In the genomic region with DNA sequence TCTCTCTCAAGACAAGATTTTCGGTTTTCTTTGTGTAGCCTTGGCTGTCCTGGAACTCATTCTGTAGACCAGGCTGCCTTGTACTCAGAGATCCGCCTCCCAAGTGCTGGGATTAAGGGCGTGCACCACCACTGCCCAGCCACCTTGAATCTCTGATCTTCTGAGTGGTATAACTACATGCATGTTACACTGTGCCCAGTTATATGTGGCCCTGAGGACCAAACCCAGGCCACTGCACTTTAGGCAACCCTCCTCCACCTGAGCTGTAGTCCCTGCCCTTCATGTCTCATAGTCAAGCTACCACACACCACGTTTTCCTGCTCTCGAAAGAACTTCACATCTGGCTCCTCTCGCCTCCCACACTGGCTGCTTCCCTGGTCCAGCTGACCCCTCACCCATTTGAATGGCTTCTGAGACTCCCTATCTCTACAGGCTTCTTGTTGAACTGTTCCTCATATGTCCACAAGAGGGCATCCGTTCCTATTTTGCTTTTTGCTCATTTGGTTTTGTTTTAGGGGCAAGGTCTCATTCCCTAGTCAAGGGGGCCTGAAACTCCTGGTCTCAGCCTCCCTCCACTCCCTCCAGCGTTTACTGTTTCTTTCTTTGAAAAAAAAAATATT, we compare ENCODE assay signal across 8 mouse cellular contexts. TPM values are rescaled to one million over a fixed set of nuclear protein-coding genes. Genes with fewer than 3 reads are reported as not detected.
A peak's percentile ranks its signal among the peaks of the same experiment; 100 is the strongest.
DNase-seq lines count a peak whose midpoint lies in the region; ATAC-seq and TF ChIP-seq lines count a peak whose summit lies in the region.

No protein-coding gene starts in this region.

- intact Hi-C loops in left cerebral cortex, adult 2 months (cut with DNase I) = no loop called here
- intact Hi-C loops in left cerebral cortex, postnatal 14 days (cut with DNase I) = no loop called here
- intact Hi-C loops in left cerebral cortex, postnatal 25 days (cut with DNase I) = loop anchor here (2.0 kb wide), 1 partner anchor 58 kb away; no protein-coding TSS in a partner anchor
- intact Hi-C loops in gastrocnemius, postnatal 36 days (cut with DNase I) = no loop called here

- H3K9ac ChIP-seq in hindbrain, embryonic 12.5 days = no peak overlapping the region
- no peak overlapping the region for H3K9ac ChIP-seq in midbrain, postnatal 0 days (replicated peaks; ENCODE audit: low read length, poor library complexity, severe bottlenecking)

- no peaks in the 10 kb centered on the region for H3K4me1 ChIP-seq in hindbrain, embryonic 12.5 days
- H3K4me1 ChIP-seq in midbrain, postnatal 0 days (ENCODE audit: insufficient read depth, low read length) = no peaks in the 10 kb centered on the region

- no peak overlapping the region for H3K4me3 ChIP-seq in left cerebral cortex, adult 2 months
- no peak overlapping the region for H3K4me3 ChIP-seq in hindbrain, embryonic 12.5 days
- no peak overlapping the region for H3K4me3 ChIP-seq in midbrain, postnatal 0 days (ENCODE audit: low read depth, low read length)

- no peak overlapping the region for H3K4me2 ChIP-seq in hindbrain, embryonic 12.5 days (replicated peaks)
- H3K4me2 ChIP-seq in midbrain, postnatal 0 days (ENCODE audit: low read depth, low read length, poor library complexity, severe bottlenecking) = no peak overlapping the region

- 30% methylated on average over 8 of the region's 8 CpGs for WGBS in hindbrain, embryonic 12.5 days
- WGBS in midbrain, postnatal 0 days = 35% methylated on average over 8 of the region's 8 CpGs

- no peak overlapping the region for H3K27ac ChIP-seq in left cerebral cortex, adult 2 months
- no peak overlapping the region for H3K27ac ChIP-seq in hindbrain, embryonic 12.5 days
- no peak overlapping the region for H3K27ac ChIP-seq in midbrain, postnatal 0 days (ENCODE audit: low read depth, low read length)

- peak; percentile 74 for TF ChIP-seq CTCF in left cerebral cortex, adult 2 months (IDR thresholded peaks at IDR 0.05)
- TF ChIP-seq CTCF in midbrain, postnatal 0 days (IDR thresholded peaks at IDR 0.05) = peak; percentile 79

- peaks cover 15% of the 10 kb centered on the region; the same call in 1 of the 2 replicates for H3K36me3 ChIP-seq in hindbrain, embryonic 12.5 days
- H3K36me3 ChIP-seq in midbrain, postnatal 0 days (ENCODE audit: insufficient read depth, low read length) = peaks cover 4% of the 10 kb centered on the region; the same call in 1 of the 2 replicates

- ATAC-seq in hindbrain, embryonic 12.5 days (ENCODE audit: low FRiP score) = peak; percentile 48
- peak; percentile 18; the same call in 1 of the 2 replicates for ATAC-seq in midbrain, postnatal 0 days (ENCODE audit: low FRiP score)

- no peaks in the 10 kb centered on the region for H3K27me3 ChIP-seq in hindbrain, embryonic 12.5 days
- no peaks in the 10 kb centered on the region for H3K27me3 ChIP-seq in midbrain, postnatal 0 days (ENCODE audit: insufficient read depth, low read length)

- H3K9me3 ChIP-seq in hindbrain, embryonic 12.5 days (replicated peaks) = no peaks in the 10 kb centered on the region
- H3K9me3 ChIP-seq in midbrain, postnatal 0 days (ENCODE audit: low read length) = no peaks in the 10 kb centered on the region

- no peak for DNase-seq in left cerebral cortex, adult 2 months (ENCODE audit: extremely low spot score in 1 of 2, low spot score in 2 of 2)
- no peak for DNase-seq in left cerebral cortex, postnatal 14 days (ENCODE audit: low spot score in 2 of 2)
- peak; percentile 74 for DNase-seq in R1 (ENCODE audit: low read depth, low spot score)
- peak; percentile 54 for DNase-seq in midbrain, postnatal 0 days (ENCODE audit: low spot score)
- no peak for DNase-seq in left cerebral cortex, postnatal 25 days (ENCODE audit: low spot score in 2 of 2)
- no peak for DNase-seq in gastrocnemius, postnatal 36 days
- DNase-seq in right cerebral cortex, postnatal 14 days = no peak

RNA-seq across cellular contexts. Expression of a gene that starts 11.2 kb away (rescaled TPM):
- 100 to 1,000 TPM; 287 to 321 TPM for total RNA-seq in left cerebral cortex, adult 2 months (2021)
- total RNA-seq in left cerebral cortex, postnatal 14 days (2021) = 100 to 1,000 TPM; 333 to 347 TPM
- polyA plus RNA-seq in hindbrain, embryonic 12.5 days (2016; fragmentation: Nextera tagmentation; extraction: Ambion mirVana) = 180 and 183 TPM in 2 replicates
- 252 and 291 TPM in 2 replicates for total RNA-seq in midbrain, postnatal 0 days (2014; rRNA removed)
- 156 and 165 TPM in 2 replicates for polyA plus RNA-seq in midbrain, postnatal 0 days (2015; fragmentation: Nextera tagmentation; extraction: Ambion mirVana)
- 100 to 1,000 TPM; 314 to 335 TPM for total RNA-seq in left cerebral cortex, postnatal 25 days (2021)
- 10 to 100 TPM; 13.9 to 14.7 TPM for total RNA-seq in gastrocnemius, postnatal 36 days (2021)

RNA-seq across cellular contexts. Expression of a gene that starts 12.0 kb away (rescaled TPM):
- 10 to 100 TPM; 51.0 to 52.2 TPM for total RNA-seq in left cerebral cortex, adult 2 months (2021)
- 10 to 100 TPM; 50.3 to 57.2 TPM for total RNA-seq in left cerebral cortex, postnatal 14 days (2021)
- polyA plus RNA-seq in hindbrain, embryonic 12.5 days (2016; fragmentation: Nextera tagmentation; extraction: Ambion mirVana) = 38.7 and 39.1 TPM in 2 replicates
- total RNA-seq in midbrain, postnatal 0 days (2014; rRNA removed) = 81.4 and 85.9 TPM in 2 replicates
- polyA plus RNA-seq in midbrain, postnatal 0 days (2015; fragmentation: Nextera tagmentation; extraction: Ambion mirVana) = 50.0 and 53.5 TPM in 2 replicates
- total RNA-seq in left cerebral cortex, postnatal 25 days (2021) = 10 to 100 TPM; 47.7 to 50.8 TPM
- 10 to 100 TPM; 45.3 to 50.1 TPM for total RNA-seq in gastrocnemius, postnatal 36 days (2021)

RNA-seq across cellular contexts. Expression of a gene that starts 23.4 kb away (rescaled TPM):
- 1 to 10 TPM; 3.2 to 6.2 TPM for total RNA-seq in left cerebral cortex, adult 2 months (2021)
- 1 to 10 TPM; 3.8 to 5.7 TPM for total RNA-seq in left cerebral cortex, postnatal 14 days (2021)
- polyA plus RNA-seq in hindbrain, embryonic 12.5 days (2016; fragmentation: Nextera tagmentation; extraction: Ambion mirVana) = 20.2 and 20.5 TPM in 2 replicates
- total RNA-seq in midbrain, postnatal 0 days (2014; rRNA removed) = 15.2 and 20.1 TPM in 2 replicates
- polyA plus RNA-seq in midbrain, postnatal 0 days (2015; fragmentation: Nextera tagmentation; extraction: Ambion mirVana) = 8.9 and 9.2 TPM in 2 replicates
- 1 to 10 TPM; 3.9 to 4.9 TPM for total RNA-seq in left cerebral cortex, postnatal 25 days (2021)
- 10 to 100 TPM; 15.2 to 18.6 TPM for total RNA-seq in gastrocnemius, postnatal 36 days (2021)

RNA-seq across cellular contexts. Expression of a gene that starts 38.2 kb away (rescaled TPM):
- 10 to 100 TPM in 1 of 2 experiments, 1 to 10 TPM in 1; 6.3 to 12.0 TPM for total RNA-seq in left cerebral cortex, adult 2 months (2021)
- 1 to 10 TPM; 9.0 to 9.3 TPM for total RNA-seq in left cerebral cortex, postnatal 14 days (2021)
- 8.8 and 9.3 TPM in 2 replicates for polyA plus RNA-seq in hindbrain, embryonic 12.5 days (2016; fragmentation: Nextera tagmentation; extraction: Ambion mirVana)
- 3.2 and 4.9 TPM in 2 replicates for total RNA-seq in midbrain, postnatal 0 days (2014; rRNA removed)
- 3.9 TPM in 2 replicates for polyA plus RNA-seq in midbrain, postnatal 0 days (2015; fragmentation: Nextera tagmentation; extraction: Ambion mirVana)
- total RNA-seq in left cerebral cortex, postnatal 25 days (2021) = 1 to 10 TPM; 3.8 to 7.3 TPM
- total RNA-seq in gastrocnemius, postnatal 36 days (2021) = 1 to 10 TPM; 5.1 to 6.5 TPM

Comparison
In these comparisons a context has a peak if more than half of its experiments do, and no peak if none do; other contexts are left out.
1. DNase-seq: peak in R1 (single experiment) and midbrain, postnatal 0 days (single experiment); none in left cerebral cortex, adult 2 months (0 of 2), left cerebral cortex, postnatal 14 days (0 of 2), left cerebral cortex, postnatal 25 days (0 of 2), gastrocnemius, postnatal 36 days (0 of 2) and right cerebral cortex, postnatal 14 days (single experiment).
2. RNA of a gene that starts 11.2 kb away (total RNA-seq): 333 to 347 TPM in left cerebral cortex, postnatal 14 days, 314 to 335 TPM in left cerebral cortex, postnatal 25 days, 287 to 321 TPM in left cerebral cortex, adult 2 months and 252 to 291 TPM in midbrain, postnatal 0 days; 13.9 to 14.7 TPM in gastrocnemius, postnatal 36 days; every median in the first group is over 10 times any median in the second.